Mouse (Mus musculus) heart, postnatal 25 days (tissue): Measurements from ENCODE around the gene Unc13d. TPM values are rescaled to one million over a fixed set of nuclear protein-coding genes. Genes with fewer than 3 reads are reported as not detected.

Experiments used
- DNase-seq: peaks from one replicate; pipeline ENCODE4 v3.0.0; 2022; ENCODE audit warnings: low spot score
- intact Hi-C: fragments of 180-260 bp; cut with DNase I; formaldehyde crosslinking; loops from one replicate; pipeline ENCODE4 v1.15.1; 2025
- total RNA-seq, 2 experiments: library from RNA; stranded (reverse); gene quantifications; 2 replicates each; pipeline ENCODE4 v1.2.3; 2021

The Unc13d gene
- total RNA-seq, 2 experiments from 2014 or later, result 0.75 to 1.0 TPM

- intact Hi-C loops, result no loop called here
- DNase-seq, result no peak
Measured at GRCm38 (mm10) chr11:116058022-116058614, 19.6 kb downstream of the Unc13d start.

- intact Hi-C loops, result no loop called here
- no peak for DNase-seq
Measured at GRCm38 (mm10) chr11:116057237-116057881, 20.4 kb downstream of the Unc13d start.

- intact Hi-C loops, result no loop called here
- no peak for DNase-seq
Measured at GRCm38 (mm10) chr11:116055873-116056272, 21.9 kb downstream of the Unc13d start.

DNA sequence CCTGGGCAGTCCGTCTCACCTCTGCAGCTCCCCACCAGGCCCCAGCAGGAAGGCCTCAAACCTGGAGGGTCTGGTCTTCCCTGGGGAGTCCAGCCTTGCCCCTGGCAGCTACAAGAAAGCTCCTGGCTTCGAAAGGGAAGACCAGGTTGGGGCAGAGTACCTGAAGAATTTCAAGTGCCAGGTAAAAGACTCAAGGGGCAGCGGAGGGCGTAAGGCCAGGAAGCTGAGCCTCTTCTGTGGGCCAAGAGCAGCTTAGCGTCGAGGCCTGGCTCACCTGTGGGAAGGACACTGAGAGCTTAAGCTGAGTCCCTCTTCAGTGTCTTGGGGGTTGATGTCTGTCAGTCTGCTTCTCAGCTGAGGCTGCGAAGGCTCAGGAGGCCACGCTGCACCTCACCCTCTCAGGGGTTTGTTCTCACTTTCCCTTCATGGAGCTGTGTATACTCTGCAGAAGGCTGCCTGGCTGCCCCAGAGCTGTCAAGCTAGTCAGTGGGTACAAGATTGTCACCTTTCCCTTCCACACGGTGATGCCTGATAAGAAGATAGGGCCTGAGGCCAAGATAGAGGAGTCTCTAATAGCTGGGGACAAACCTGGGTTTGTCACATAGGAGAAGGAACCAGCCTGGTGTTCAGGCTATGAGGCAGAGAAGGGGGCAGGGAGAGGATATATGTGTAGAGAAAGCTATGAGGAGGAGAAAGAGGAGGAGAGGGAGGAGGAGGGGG lies 24.1 kb downstream of the Unc13d start:
- intact Hi-C loops, result no loop called here
- DNase-seq, result no peak

DNA sequence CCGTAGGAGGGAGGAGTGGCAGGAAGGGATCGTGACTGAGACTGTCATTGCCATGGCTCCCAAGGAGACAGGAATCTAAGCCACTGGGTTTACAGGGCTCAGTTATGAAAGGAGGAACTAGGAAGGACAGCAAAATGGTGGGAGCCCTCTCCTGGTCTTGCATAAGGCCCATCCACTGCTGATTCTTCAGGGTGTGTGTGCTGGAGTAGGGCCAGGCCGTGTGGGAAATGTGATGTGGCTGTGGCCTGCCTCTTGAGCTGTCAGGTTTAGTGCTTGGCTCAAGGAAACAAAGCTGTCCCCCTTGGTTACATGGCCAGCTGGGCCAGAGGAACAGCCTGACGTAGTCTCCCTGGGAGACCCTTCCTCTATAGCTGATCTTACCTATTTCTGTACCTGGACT lies 27.6 kb downstream of the Unc13d start:
- no peak for DNase-seq
- intact Hi-C loops, result no loop called here

GRCm38 (mm10) chr11:116049610-116050009 lies 28.2 kb downstream of the Unc13d start:
- intact Hi-C loops, result no loop called here
- no peak for DNase-seq

- DNase-seq, result no peak
- intact Hi-C loops, result no loop called here
Measured at GRCm38 (mm10) chr11:116045173-116045572, 32.6 kb downstream of the Unc13d start.

DNA sequence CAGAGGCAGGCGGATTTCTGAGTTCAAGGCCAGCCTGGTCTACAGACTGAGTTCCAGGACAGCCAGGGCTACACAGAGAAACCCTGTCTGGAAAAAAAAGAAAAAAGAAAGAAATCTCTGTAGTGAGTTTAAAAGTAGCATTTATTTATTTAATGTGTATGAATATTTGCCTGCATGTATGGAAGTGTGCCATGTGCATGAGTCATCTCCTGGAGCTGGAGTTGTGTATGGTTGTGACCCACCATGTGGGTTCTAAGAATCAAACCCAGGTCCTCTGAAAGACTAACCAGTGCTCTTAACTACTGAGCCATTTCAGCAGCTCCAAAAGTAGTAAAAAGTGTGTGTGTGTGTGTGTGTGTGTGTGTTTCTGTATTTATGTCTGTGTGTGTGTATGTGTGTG lies 34.5 kb downstream of the Unc13d start:
- intact Hi-C loops, result loop anchor here (5.0 kb wide), 1 partner anchor 39 kb away; no protein-coding TSS in a partner anchor
- no peak for DNase-seq

DNA sequence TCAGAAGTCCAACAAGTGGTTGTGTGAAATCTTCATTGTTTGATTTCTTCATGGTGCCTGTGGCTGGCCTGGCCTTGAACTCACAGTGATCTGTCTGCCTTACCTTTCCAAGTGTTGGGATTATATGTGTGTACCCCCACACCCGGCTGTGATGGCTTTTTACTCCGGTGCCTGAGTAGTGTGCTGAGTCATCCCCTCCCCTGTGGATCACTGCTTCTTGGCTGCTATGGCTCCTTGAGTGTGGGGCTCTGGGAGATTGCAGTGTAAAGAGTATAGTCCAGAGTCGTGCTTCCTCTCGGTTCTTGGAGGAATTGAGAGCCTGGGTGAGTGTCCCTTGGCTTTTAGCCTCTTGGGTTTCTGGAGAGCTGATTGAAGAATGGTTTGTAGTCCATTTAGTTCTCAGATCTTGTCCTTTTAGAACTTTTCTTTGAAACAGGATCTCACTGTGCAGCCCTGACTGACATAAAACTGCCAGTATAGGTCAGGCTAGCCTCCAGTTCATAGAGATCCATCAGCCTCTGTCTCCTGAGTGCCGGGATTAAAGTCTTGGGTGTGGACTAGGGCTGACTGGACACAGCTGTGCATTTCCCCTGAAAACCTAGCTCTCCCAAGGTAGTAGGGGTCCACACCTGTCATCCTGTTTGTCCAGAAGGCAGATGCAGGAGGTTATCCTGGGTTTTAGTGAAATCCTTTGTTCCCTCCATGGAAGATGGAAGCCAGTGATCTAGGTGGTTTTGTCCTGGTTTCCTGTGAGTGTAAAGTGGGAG lies 35.2 kb downstream of the Unc13d start:
- DNase-seq, result no peak
- intact Hi-C loops, result loop anchor here (5.0 kb wide), 1 partner anchor 40 kb away; no protein-coding TSS in a partner anchor

GRCm38 (mm10) chr11:116041833-116042232 lies 35.9 kb downstream of the Unc13d start:
- no peak for DNase-seq
- intact Hi-C loops, result loop anchor here (5.0 kb wide), 1 partner anchor 40 kb away; no protein-coding TSS in a partner anchor

- DNase-seq, result no peak
- intact Hi-C loops, result loop anchor here (5.0 kb wide), 1 partner anchor 42 kb away; no protein-coding TSS in a partner anchor
Measured at GRCm38 (mm10) chr11:116040593-116040992, 37.2 kb downstream of the Unc13d start.

DNA sequence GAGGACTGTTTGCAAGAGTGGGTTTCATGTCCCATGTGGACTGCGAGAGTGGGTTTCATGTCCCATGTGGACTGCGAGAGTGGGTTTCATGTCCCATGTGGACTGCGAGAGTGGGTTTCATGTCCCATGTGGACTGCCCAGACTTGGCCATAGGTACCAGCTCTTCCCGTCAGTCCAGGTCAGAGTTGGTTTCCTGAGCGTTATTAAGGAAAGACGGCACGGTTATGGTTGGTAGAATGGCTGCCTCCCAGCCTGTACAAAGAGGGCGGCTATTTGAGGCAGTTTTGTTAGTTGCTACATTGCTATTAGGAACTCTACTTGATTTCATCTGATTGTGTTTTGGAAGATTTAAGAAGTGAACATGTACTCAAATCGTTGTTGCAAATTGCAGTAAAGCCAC lies 39.9 kb downstream of the Unc13d start:
- intact Hi-C loops, result no loop called here
- no peak for DNase-seq

- DNase-seq, result no peak
- intact Hi-C loops, result no loop called here
Measured at GRCm38 (mm10) chr11:116036671-116037070, 41.1 kb downstream of the Unc13d start.

- DNase-seq, result no peak
- intact Hi-C loops, result loop anchor here (5.0 kb wide), 2 partner anchors 43 to 98 kb away; partner anchors contain the start of genes Trim65 and Unc13d
Measured at GRCm38 (mm10) chr11:116034584-116034983, 43.2 kb downstream of the Unc13d start.

- intact Hi-C loops, result loop anchor here (5.0 kb wide), 2 partner anchors 46 to 101 kb away; partner anchors contain the start of genes Trim65 and Unc13d
- no peak for DNase-seq
Measured at GRCm38 (mm10) chr11:116030898-116031845, 46.6 kb downstream of the Unc13d start.

- intact Hi-C loops, result loop anchor here (5.0 kb wide), 2 partner anchors 47 to 102 kb away; partner anchors contain the start of genes Trim65 and Unc13d
- DNase-seq, result peak; percentile 96
Measured at GRCm38 (mm10) chr11:116030088-116030897, 47.5 kb downstream of the Unc13d start, which contains the start of gene Unk. Gene Unk (plus strand): TSS chr11:116030322.

DNA sequence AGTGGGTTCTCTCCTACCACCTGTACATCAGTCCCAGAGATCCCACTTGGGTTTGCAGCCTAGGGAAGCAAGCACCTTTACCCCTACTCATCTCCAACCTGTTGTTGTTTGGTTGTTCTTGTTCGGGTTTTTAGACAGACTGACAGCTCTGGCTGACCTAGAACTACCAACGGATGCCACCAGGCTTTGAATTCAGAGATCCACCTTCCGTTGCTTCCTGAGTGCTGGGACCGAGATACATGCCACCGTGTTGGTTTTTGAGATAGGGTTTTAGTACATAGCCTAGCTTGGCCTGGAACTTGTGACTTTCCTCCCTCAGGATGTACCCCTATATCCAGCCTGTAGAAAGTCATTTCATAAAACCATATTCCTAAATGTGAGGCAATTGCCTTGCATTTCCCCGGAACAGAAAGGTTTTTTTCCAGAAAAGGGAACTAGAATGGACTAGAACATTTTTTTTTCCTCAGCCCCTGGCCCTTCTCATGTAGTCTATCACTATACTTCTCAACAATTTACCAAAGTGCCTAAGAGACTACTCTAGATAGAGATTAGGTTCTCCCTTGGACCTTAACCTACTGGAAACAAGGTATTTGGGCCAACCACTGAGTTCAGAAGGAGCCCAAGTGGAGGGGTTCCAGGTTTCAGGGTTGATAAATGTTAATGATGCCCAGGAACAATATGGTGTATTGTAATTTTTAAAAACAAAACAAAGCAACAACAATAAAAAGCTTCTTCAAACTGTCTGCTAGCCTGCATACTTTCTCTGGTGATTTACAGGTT lies 48.5 kb downstream of the Unc13d start:
- intact Hi-C loops, result no loop called here
- no peak for DNase-seq
